Mouse (Mus musculus) MEL (cell line): ENCODE results near the gene Rras2. TPM values are rescaled to one million over a fixed set of nuclear protein-coding genes. Genes with fewer than 3 reads are reported as not detected.

ENCODE experiments used
- DNase-seq: peaks from one replicate; pipeline ENCODE4 v3.0.0; 2011; ENCODE audit warnings: low read depth, low spot score
- H3K27ac ChIP-seq: 2 replicates; pipeline ENCODE4 v1.5.1; 2012; ENCODE audit warnings: low read depth, mild to moderate bottlenecking, control low read depth, low read length, moderate library complexity; ENCODE audit not compliant: control insufficient read depth
- H3K27me3 ChIP-seq, 2 experiments: fragments of 150-350 bp in 1 of 2; sonication (generic) in 1 of 2; 2 replicates each; pipeline ENCODE4 v1.6.1; 2012; ENCODE audit warnings: low read length in 2 of 2, mild to moderate bottlenecking in 2 of 2, improper control_type of control experiment in 1 of 2, moderate library complexity in 1 of 2; ENCODE audit not compliant: insufficient read depth in 2 of 2, control insufficient read depth in 1 of 2
- H3K36me3 ChIP-seq, 2 experiments: 2 replicates each; pipeline ENCODE4 v1.6.1; 2012 to 2014; ENCODE audit warnings: low read length in 2 of 2, improper control_type of control experiment in 1 of 2, inconsistent platforms in 1 of 2, mild to moderate bottlenecking in 1 of 2; ENCODE audit not compliant: insufficient read depth in 2 of 2, control insufficient read depth in 1 of 2
- H3K4me1 ChIP-seq, 2 experiments: fragments of 150-350 bp in 1 of 2; sonication (generic) in 1 of 2; 2 replicates each; pipeline ENCODE4 v1.6.1; 2012; ENCODE audit warnings: low read length in 2 of 2, improper control_type of control experiment in 1 of 2, mild to moderate bottlenecking in 1 of 2; ENCODE audit not compliant: insufficient read depth in 2 of 2, control insufficient read depth in 1 of 2
- H3K4me3 ChIP-seq, 2 experiments: fragments of 150-350 bp in 1 of 2; sonication (generic) in 1 of 2; 2 replicates each; pipeline ENCODE4 v1.5.1; 2012; ENCODE audit warnings: low read depth in 2 of 2, low read length in 2 of 2, mild to moderate bottlenecking in 2 of 2, moderate library complexity in 2 of 2, control low read depth in 1 of 2, improper control_type of control experiment in 1 of 2; ENCODE audit not compliant: control insufficient read depth in 1 of 2, insufficient read depth in 1 of 2
- H3K79me2 ChIP-seq: 2 replicates; pipeline ENCODE4 v1.6.1; 2012; ENCODE audit warnings: mild to moderate bottlenecking, low read length, moderate library complexity; ENCODE audit not compliant: control insufficient read depth, poor library complexity, insufficient read depth
- H3K9ac ChIP-seq: 2 replicates; pipeline ENCODE4 v1.6.1; 2012; ENCODE audit warnings: low read depth, mild to moderate bottlenecking, control low read depth, low read length, moderate library complexity; ENCODE audit not compliant: control insufficient read depth, poor library complexity, severe bottlenecking
- H3K9me3 ChIP-seq: fragments of 150-350 bp; sonication (generic); replicated peaks from 2 replicates; pipeline ENCODE4 v1.6.1; 2012; ENCODE audit warnings: mild to moderate bottlenecking, low read length, improper control_type of control experiment, moderate library complexity; ENCODE audit not compliant: insufficient read depth
- BHLHE40 ChIP-seq: IDR thresholded peaks from 2 replicates; pipeline ENCODE4 v1.6.1; 2012; ENCODE audit warnings: low read depth, mild to moderate bottlenecking, inconsistent platforms, low read length, improper control_type of control experiment, borderline replicate concordance
- CHD1 ChIP-seq: IDR thresholded peaks from 2 replicates; pipeline ENCODE4 v1.6.1; 2012; ENCODE audit warnings: low read depth, mild to moderate bottlenecking, inconsistent platforms, low read length, improper control_type of control experiment
- CHD2 ChIP-seq: IDR thresholded peaks from 2 replicates; pipeline ENCODE4 v1.6.1; 2011; ENCODE audit warnings: low read length, improper control_type of control experiment
- E2F4 ChIP-seq: IDR thresholded peaks from 2 replicates; pipeline ENCODE4 v1.6.1; 2011; ENCODE audit warnings: low read depth, low read length, improper control_type of control experiment, borderline replicate concordance
- ELF1 ChIP-seq: IDR thresholded peaks from 2 replicates; pipeline ENCODE4 v1.6.1; 2014; ENCODE audit warnings: low read depth, mild to moderate bottlenecking, inconsistent platforms, low read length, improper control_type of control experiment, moderate library complexity
- EP300 ChIP-seq, 2 experiments: IDR thresholded peaks; 2 replicates each; pipeline ENCODE4 v1.6.1; 2011; ENCODE audit warnings: improper control_type of control experiment in 2 of 2, low read length in 2 of 2, low read depth in 1 of 2, mild to moderate bottlenecking in 1 of 2
- GABPA ChIP-seq: IDR thresholded peaks from 2 replicates; pipeline ENCODE4 v1.6.1; 2012; ENCODE audit warnings: low read depth, mild to moderate bottlenecking, inconsistent platforms, low read length, improper control_type of control experiment, moderate library complexity
- GATA1 ChIP-seq: IDR thresholded peaks from 2 replicates; pipeline ENCODE4 v1.6.1; 2011; ENCODE audit warnings: low read depth, low read length, improper control_type of control experiment
- JUND ChIP-seq: IDR thresholded peaks from 2 replicates; pipeline ENCODE4 v1.6.1; 2011; ENCODE audit warnings: low read depth, mild to moderate bottlenecking, improper control_type of control experiment, low read length
- MAFK ChIP-seq: IDR thresholded peaks from 2 replicates; pipeline ENCODE4 v1.6.1; 2011; ENCODE audit warnings: low read depth, mild to moderate bottlenecking, low read length, improper control_type of control experiment, borderline replicate concordance
- MAX ChIP-seq: IDR thresholded peaks from 2 replicates; pipeline ENCODE4 v1.6.1; 2011; ENCODE audit warnings: low read length, improper control_type of control experiment
- MAZ ChIP-seq: IDR thresholded peaks from 2 replicates; pipeline ENCODE4 v1.6.1; 2012; ENCODE audit warnings: low read depth, mild to moderate bottlenecking, inconsistent platforms, low read length, improper control_type of control experiment
- MEF2A ChIP-seq: IDR thresholded peaks from 2 replicates; pipeline ENCODE4 v1.6.1; 2014; ENCODE audit warnings: low read depth, mild to moderate bottlenecking, inconsistent platforms, low read length, improper control_type of control experiment; ENCODE audit not compliant: poor library complexity, insufficient replicate concordance, severe bottlenecking; ENCODE audit errors: extremely low read depth
- MYB ChIP-seq: IDR thresholded peaks from 2 replicates; pipeline ENCODE4 v1.6.1; 2011; ENCODE audit warnings: mild to moderate bottlenecking, low read depth, low read length, improper control_type of control experiment
- MYC ChIP-seq: IDR thresholded peaks from 2 replicates; pipeline ENCODE4 v1.6.1; 2011; ENCODE audit warnings: low read depth, mild to moderate bottlenecking, low read length, improper control_type of control experiment, moderate library complexity
- NELFE ChIP-seq: IDR thresholded peaks from 2 replicates; pipeline ENCODE4 v1.6.1; 2011; ENCODE audit warnings: low read depth, low read length, improper control_type of control experiment
- POLR2A ChIP-seq, 2 experiments: IDR thresholded peaks; 2 replicates each; pipeline ENCODE4 v1.6.1; 2011 to 2012; ENCODE audit warnings: low read length in 2 of 2, mild to moderate bottlenecking in 2 of 2, control low read depth in 1 of 2, improper control_type of control experiment in 1 of 2, low read depth in 1 of 2, moderate library complexity in 1 of 2; ENCODE audit not compliant: control insufficient read depth in 1 of 2, insufficient read depth in 1 of 2, poor library complexity in 1 of 2
- POLR2AphosphoS5 ChIP-seq: IDR thresholded peaks from 2 replicates; pipeline ENCODE4 v1.6.1; 2012; ENCODE audit warnings: low read depth, borderline replicate concordance, mild to moderate bottlenecking, inconsistent platforms, low read length, moderate library complexity, mixed read lengths
- SIN3A ChIP-seq: IDR thresholded peaks from 2 replicates; pipeline ENCODE4 v1.6.1; 2012; ENCODE audit warnings: low read length, improper control_type of control experiment, inconsistent platforms
- TAL1 ChIP-seq: IDR thresholded peaks from 2 replicates; pipeline ENCODE4 v1.6.1; 2012; ENCODE audit warnings: mild to moderate bottlenecking, inconsistent platforms, low read length, moderate library complexity, mixed read lengths
- TBP ChIP-seq: IDR thresholded peaks from 2 replicates; pipeline ENCODE4 v1.8.0; 2011; ENCODE audit warnings: low read depth, low read length, improper control_type of control experiment
- USF2 ChIP-seq, 2 experiments: IDR thresholded peaks; 2 replicates each; pipeline ENCODE4 v1.6.1; 2011 to 2012; ENCODE audit warnings: improper control_type of control experiment in 2 of 2, low read length in 2 of 2, borderline replicate concordance in 1 of 2, inconsistent platforms in 1 of 2, low read depth in 1 of 2, mild to moderate bottlenecking in 1 of 2; ENCODE audit not compliant: insufficient read depth in 1 of 2
- ZC3H11A ChIP-seq: IDR thresholded peaks from 2 replicates; pipeline ENCODE4 v1.6.1; 2012; ENCODE audit warnings: low read depth, mild to moderate bottlenecking, inconsistent platforms, low read length, improper control_type of control experiment
- polyA plus RNA-seq, 2 experiments: library from polyadenylated mRNA; stranded (reverse) in 1 of 2; unstranded in 1 of 2; fragments of >175 nt in 1 of 2; fragments of >200 nt in 1 of 2; gene quantifications; 2 replicates each; pipeline versions ENCODE4 v1.2.1 to v1.2.4; 2012; ENCODE audit warnings: low replicate concordance in 2 of 2, low read depth in 1 of 2; ENCODE audit not compliant: insufficient read length in 2 of 2, insufficient read depth in 1 of 2, missing spikeins in 1 of 2
- total RNA-seq: library from RNA; depleted of rRNA; stranded (reverse); fragments of 300-350 nt; gene quantifications from 2 replicates; pipeline ENCODE4 v1.2.3, GENCODE M21; 2012

Gene Rras2
- total and polyA plus RNA-seq, 3 experiments: not detected

- H3K4me3 ChIP-seq: no peak overlapping the region
- H3K9me3 ChIP-seq: no peaks in the 10 kb centered on the region
- no peaks in the 10 kb centered on the region for H3K36me3 ChIP-seq
- no peak overlapping the region for H3K27ac ChIP-seq
- no peak for DNase-seq
- no peaks in the 10 kb centered on the region for H3K79me2 ChIP-seq
- TF ChIP-seq MAZ (no peak), E2F4 (no peak), MAFK (no peak), CHD2 (no peak), GABPA (no peak), TBP (no peak), SIN3A (no peak), MAX (no peak), BHLHE40 (no peak), POLR2AphosphoS5 (no peak), ELF1 (no peak), TAL1 (no peak), CHD1 (no peak), MEF2A (no peak), EP300 (IDR thresholded peaks at IDR 0.05; ENCODE audit: low read depth in 1 of 2, low read length in 2 of 2) (no peak), USF2 (IDR thresholded peaks at IDR 0.05; ENCODE audit: borderline replicate concordance in 1 of 2, insufficient read depth in 1 of 2, low read depth in 1 of 2, low read length in 2 of 2) (no peak)
- H3K9ac ChIP-seq: no peak overlapping the region
- H3K4me1 ChIP-seq: no peaks in the 10 kb centered on the region
- H3K27me3 ChIP-seq: no peaks in the 10 kb centered on the region
Measured at GRCm38 (mm10) chr7:114005499-114005898, 112.1 kb downstream of the Rras2 start.

GRCm38 (mm10) chr7:114004171-114004570 is 113.4 kb downstream of the Rras2 start:
- no peaks in the 10 kb centered on the region for H3K9me3 ChIP-seq
- no peaks in the 10 kb centered on the region for H3K36me3 ChIP-seq
- no peaks in the 10 kb centered on the region for H3K4me1 ChIP-seq
- no peak for TF ChIP-seq POLR2A (IDR thresholded peaks at IDR 0.05; ENCODE audit: control insufficient read depth in 1 of 2, insufficient read depth in 1 of 2, low read depth in 1 of 2, low read length in 2 of 2, poor library complexity in 1 of 2)
- no peak for TF ChIP-seq JUND
- no peak for TF ChIP-seq NELFE
- TF ChIP-seq MYC: no peak
- TF ChIP-seq ZC3H11A: no peak
- no peak for TF ChIP-seq GABPA
- no peak for TF ChIP-seq TBP
- no peak for TF ChIP-seq MYB
- no peak for TF ChIP-seq TAL1
- no peak for TF ChIP-seq GATA1
- TF ChIP-seq POLR2AphosphoS5: no peak
- no peak for TF ChIP-seq MAFK
- no peak for TF ChIP-seq MAZ
- no peaks in the 10 kb centered on the region for H3K79me2 ChIP-seq
- H3K9ac ChIP-seq: no peak overlapping the region
- H3K27ac ChIP-seq: no peak overlapping the region
- H3K4me3 ChIP-seq: no peak overlapping the region
- H3K27me3 ChIP-seq: no peaks in the 10 kb centered on the region
- DNase-seq: no peak
